22 mouse cellular contexts compared by ENCODE assay signal in genomic region chr14:100664180-100664579, GRCm38 (mm10).
"Had no signal": no experiment of that assay in that cellular context is flagged by ENCODE, and none has a peak within 500 bp of the region (broad histone marks: within the 10 kb centered on the region; RNA-seq: fewer than 3 reads in every experiment).

No protein-coding gene starts in this region.

- H3K27ac ChIP-seq: liver, embryonic 15.5 days; lung, embryonic 15.5 days; macrophage; midbrain, embryonic 10.5 days; neural tube, embryonic 13.5 days; neural tube, embryonic 15.5 days had no signal

- H3K4me3 ChIP-seq: liver, embryonic 15.5 days; lung, embryonic 15.5 days; midbrain, embryonic 10.5 days; midbrain, embryonic 13.5 days; myocyte; neural tube, embryonic 13.5 days; neural tube, embryonic 15.5 days had no signal

- H3K9me3 ChIP-seq: liver, embryonic 15.5 days; lung, embryonic 15.5 days; midbrain, embryonic 10.5 days; midbrain, embryonic 13.5 days; neural tube, embryonic 13.5 days; neural tube, embryonic 15.5 days had no signal

- DNase-seq: liver, postnatal 0 days; lung, adult 2 months; lung, postnatal 14 days; lung, postnatal 36 days; retina, postnatal 1 day; right cerebral cortex, adult 18-20 months; right cerebral cortex, postnatal 25 days; right cerebral cortex, postnatal 4 days; spleen, adult 18-20 months; thymus, adult 18-20 months; thymus, postnatal 14 days; thymus, postnatal 36 days had no signal

- ATAC-seq: liver, postnatal 0 days; lung, postnatal 0 days; midbrain, embryonic 13.5 days; midbrain, embryonic 16.5 days had no signal

- H3K36me3 ChIP-seq: liver, embryonic 15.5 days; lung, embryonic 15.5 days; midbrain, embryonic 10.5 days; midbrain, embryonic 13.5 days; neural tube, embryonic 13.5 days; neural tube, embryonic 15.5 days had no signal

- H3K4me1 ChIP-seq: liver, embryonic 15.5 days; lung, embryonic 15.5 days; neural tube, embryonic 15.5 days had no signal

- H3K4me2 ChIP-seq: liver, embryonic 15.5 days; lung, embryonic 15.5 days; midbrain, embryonic 13.5 days; neural tube, embryonic 13.5 days; neural tube, embryonic 15.5 days had no signal

- H3K9ac ChIP-seq: liver, embryonic 15.5 days; liver, postnatal 0 days; lung, embryonic 15.5 days; midbrain, embryonic 13.5 days; neural tube, embryonic 13.5 days; neural tube, embryonic 15.5 days had no signal

- H3K27me3 ChIP-seq: liver, embryonic 15.5 days; lung, embryonic 15.5 days; midbrain, embryonic 13.5 days; neural tube, embryonic 13.5 days; neural tube, embryonic 15.5 days had no signal
